Mouse (Mus musculus): ENCODE measurements around the gene Foxi1.

GRCm38 (mm10) chr11:34242979-34243378 lies 35.1 kb upstream of the Foxi1 start:
- TF ChIP-seq POLR2A (IDR thresholded peaks at IDR 0.05; ENCODE audit: borderline replicate concordance, low read depth, low read length) (no peak), CTCF (IDR thresholded peaks at IDR 0.05; ENCODE audit: low read depth, low read length) (no peak)

Measured in bone marrow macrophage, adult 2 months (primary cell).